Mouse (Mus musculus) gastrocnemius, postnatal 14 days (tissue): Measurements from ENCODE around the gene Fxr2. TPM values are rescaled to one million over a fixed set of nuclear protein-coding genes. Genes with fewer than 3 reads are reported as not detected.
"Not testable (repeated sequence)": the region's sequence is repeated elsewhere in the genome, so short reads cannot be mapped to it uniquely, and the experiment has no call there.

Experiments
- DNase-seq: peaks from one replicate; pipeline ENCODE4 v3.0.0; 2021; ENCODE audit warnings: mixed read lengths
- intact Hi-C: fragments of 180-260 bp; cut with DNase I; formaldehyde crosslinking; loops from one replicate; pipeline ENCODE4 v1.15.1; 2025; ENCODE audit warnings: low total_unique reads
- microRNA-seq, 2 experiments: library from miRNA; unstranded; fragments of <30 nt; microRNA quantifications; one replicate each; pipeline ENCODE4 v1.2.0; 2021
- total RNA-seq, 2 experiments: library from RNA; stranded (reverse); gene quantifications; 2 replicates each; pipeline ENCODE4 v1.2.3; 2021

The Fxr2 gene
- total RNA-seq, 2 experiments from 2014 or later = 55.3 to 66.5 TPM

DNA sequence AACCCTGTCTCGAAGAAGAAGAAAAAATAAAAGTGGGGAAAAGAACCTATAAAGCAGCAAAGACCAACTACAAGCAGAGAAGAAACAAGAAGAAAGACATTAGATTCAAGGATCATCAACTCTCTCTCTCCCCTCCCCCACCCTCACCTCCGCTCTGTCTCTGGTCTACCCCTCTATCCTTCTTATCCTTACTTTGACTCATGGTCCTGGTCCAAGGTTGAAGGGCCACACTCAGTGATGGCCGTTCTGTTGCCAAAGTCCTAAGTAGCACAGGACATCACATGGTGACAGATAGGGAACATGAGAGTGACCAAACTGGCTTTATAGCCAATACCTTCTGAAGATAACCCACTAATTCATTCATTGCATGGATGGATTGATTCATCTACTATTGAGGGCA lies 64.6 kb downstream of the Fxr2 start:
- intact Hi-C loops = no loop called here
- no peak for DNase-seq

GRCm38 (mm10) chr11:69698574-69698973 lies 65.8 kb downstream of the Fxr2 start:
- intact Hi-C loops = no loop called here
- no peak for DNase-seq

GRCm38 (mm10) chr11:69699595-69699994 lies 66.8 kb downstream of the Fxr2 start:
- no peak for DNase-seq
- intact Hi-C loops = no loop called here

GRCm38 (mm10) chr11:69702886-69703285 lies 70.1 kb downstream of the Fxr2 start:
- DNase-seq, intact Hi-C loops: not testable (repeated sequence)

Small RNA genes within 50 kb of the gene (microRNA-seq; reads per million reads assigned to microRNA genes)
- gene Mir1934 = 2.5 to 3.2 reads per million in 2 experiments
- gene Mir467f = 0 reads per million in 2 experiments

Other genes starting within 250 kb of the Fxr2 start
- 10 to 100 TPM; 79.5 to 87.9 TPM for gene Naa38, start 237.5 kb upstream of the Fxr2 start, total RNA-seq
- gene Cyb5d1, start 237.4 kb upstream of the Fxr2 start, total RNA-seq = 10 to 100 TPM; 19.0 to 20.7 TPM
- 10 to 100 TPM; 12.8 to 15.2 TPM for gene Tmem88, start 234.8 kb upstream of the Fxr2 start, total RNA-seq
- gene Kdm6b, start 219.3 kb upstream of the Fxr2 start, total RNA-seq = 10 to 100 TPM; 30.3 to 31.4 TPM
- under 1 TPM; 0.06 to 0.07 TPM for gene Dnah2, start 83.9 kb upstream of the Fxr2 start, total RNA-seq
- 1 to 10 TPM in 1 of 2 experiments, under 1 TPM in 1; 0.71 to 1.3 TPM for gene Efnb3, start 72.8 kb upstream of the Fxr2 start, total RNA-seq
- gene Wrap53, start 52.7 kb upstream of the Fxr2 start, total RNA-seq = 1 to 10 TPM; 3.5 to 4.0 TPM
- 10 to 100 TPM; 15.2 to 22.7 TPM for gene Trp53, start 52.6 kb upstream of the Fxr2 start, total RNA-seq
- 100 to 1,000 TPM; 384 to 403 TPM for gene Atp1b2, start 27.0 kb upstream of the Fxr2 start, total RNA-seq
- under 1 TPM; 0.38 to 0.47 TPM for gene Shbg, start 15.1 kb upstream of the Fxr2 start, total RNA-seq
- 1 to 10 TPM; 4.9 to 5.0 TPM for gene Sat2, start 11.0 kb upstream of the Fxr2 start, total RNA-seq
- not detected for gene Sox15, start 22.3 kb downstream of the Fxr2 start, total RNA-seq
- 10 to 100 TPM; 11.8 to 12.1 TPM for gene Mpdu1, start 29.7 kb downstream of the Fxr2 start, total RNA-seq
- 1 to 10 TPM; 4.0 to 4.6 TPM for gene Cd68, start 33.2 kb downstream of the Fxr2 start, total RNA-seq
- 100 to 1,000 TPM; 141 to 170 TPM for gene Eif4a1, start 39.4 kb downstream of the Fxr2 start, total RNA-seq
- gene Senp3, start 49.1 kb downstream of the Fxr2 start, total RNA-seq = 10 to 100 TPM; 22.4 to 23.2 TPM
- 1 to 10 TPM; 1.3 to 1.8 TPM for gene Tnfsf13, start 52.8 kb downstream of the Fxr2 start, total RNA-seq
- 10 to 100 TPM; 14.0 to 14.8 TPM for gene Tnfsf12, start 62.9 kb downstream of the Fxr2 start, total RNA-seq
- gene Tnfsfm13, start 63.1 kb downstream of the Fxr2 start, total RNA-seq = 1 to 10 TPM; 2.2 to 3.0 TPM
- gene Polr2a, start 125.6 kb downstream of the Fxr2 start, total RNA-seq = 10 to 100 TPM; 36.4 to 39.1 TPM
- gene Slc35g3, start 129.0 kb downstream of the Fxr2 start, total RNA-seq = not detected
- gene Zbtb4, start 132.9 kb downstream of the Fxr2 start, total RNA-seq = 10 to 100 TPM; 18.2 to 21.3 TPM
- 10 to 100 TPM; 75.5 to 80.7 TPM for gene Chrnb1, start 163.0 kb downstream of the Fxr2 start, total RNA-seq
- gene Fgf11, start 168.9 kb downstream of the Fxr2 start, total RNA-seq = 1 to 10 TPM; 6.6 to 8.0 TPM
- gene Tmem102, start 172.6 kb downstream of the Fxr2 start, total RNA-seq = under 1 TPM; 0.16 to 0.27 TPM
- not detected for gene Gm39566, start 182.3 kb downstream of the Fxr2 start, total RNA-seq
- gene Spem2, start 185.5 kb downstream of the Fxr2 start, total RNA-seq = not detected
- not detected for gene Spem1, start 189.2 kb downstream of the Fxr2 start, total RNA-seq
- 1 to 10 TPM; 6.8 to 7.4 TPM for gene Nlgn2, start 204.8 kb downstream of the Fxr2 start, total RNA-seq
- 100 to 1,000 TPM; 104 to 108 TPM for gene Tmem256, start 205.5 kb downstream of the Fxr2 start, total RNA-seq
- 10 to 100 TPM; 16.5 to 22.4 TPM for gene Plscr3, start 213.4 kb downstream of the Fxr2 start, total RNA-seq
- gene Tnk1, start 225.7 kb downstream of the Fxr2 start, total RNA-seq = under 1 TPM in 1 of 2 experiments, not detected in 1; 0.10 TPM
- not detected for gene Tmem95, start 245.0 kb downstream of the Fxr2 start, total RNA-seq
- 1 to 10 TPM; 2.0 TPM for gene Kctd11, start 248.4 kb downstream of the Fxr2 start, total RNA-seq